Mouse (Mus musculus): ENCODE measurements around the gene Armc3. TPM values are rescaled to one million over a fixed set of nuclear protein-coding genes. Genes with fewer than 3 reads are reported as not detected.
"Not testable (repeated sequence)": the region's sequence is repeated elsewhere in the genome, so short reads cannot be mapped to it uniquely, and the experiment has no call there.

Armc3 gene
- total RNA-seq, 2 experiments from 2014 or later, result 0.35 to 0.79 TPM

- no peak for DNase-seq (ENCODE audit: low spot score in 2 of 2)
Measured at GRCm38 (mm10) chr2:19270709-19271120, 71.6 kb downstream of the Armc3 start.

- no peak for DNase-seq (ENCODE audit: low spot score in 2 of 2)
Measured at GRCm38 (mm10) chr2:19274583-19274982, 75.5 kb downstream of the Armc3 start.

- peak; percentile 86 to 90 for DNase-seq (ENCODE audit: low spot score in 2 of 2)
Measured at GRCm38 (mm10) chr2:19275602-19276539, 76.8 kb downstream of the Armc3 start.

GRCm38 (mm10) chr2:19280331-19280730 lies 81.2 kb downstream of the Armc3 start:
- no peak for DNase-seq (ENCODE audit: low spot score in 2 of 2)

GRCm38 (mm10) chr2:19292366-19292765 lies 93.3 kb downstream of the Armc3 start:
- no peak for DNase-seq (ENCODE audit: low spot score in 2 of 2)

- DNase-seq (ENCODE audit: low spot score in 2 of 2), result no peak
Measured at GRCm38 (mm10) chr2:19300345-19301089, 101.4 kb downstream of the Armc3 start.

GRCm38 (mm10) chr2:19301251-19301650 lies 102.1 kb downstream of the Armc3 start:
- no peak for DNase-seq (ENCODE audit: low spot score in 2 of 2)

- DNase-seq (ENCODE audit: low spot score in 2 of 2), result not testable (repeated sequence)
Measured at GRCm38 (mm10) chr2:19303087-19303486, 104.0 kb downstream of the Armc3 start.

- DNase-seq (ENCODE audit: low spot score in 2 of 2), result no peak
Measured at GRCm38 (mm10) chr2:19310498-19310897, 111.4 kb downstream of the Armc3 start.

- DNase-seq (ENCODE audit: low spot score in 2 of 2), result no peak
Measured at GRCm38 (mm10) chr2:19316056-19316455, 117.0 kb downstream of the Armc3 start.

GRCm38 (mm10) chr2:19316691-19317090 lies 117.6 kb downstream of the Armc3 start:
- DNase-seq (ENCODE audit: low spot score in 2 of 2), result no peak

GRCm38 (mm10) chr2:19317151-19317812 lies 118.2 kb downstream of the Armc3 start:
- not testable (repeated sequence) for DNase-seq (ENCODE audit: low spot score in 2 of 2)

GRCm38 (mm10) chr2:19318499-19318898 lies 119.4 kb downstream of the Armc3 start:
- no peak for DNase-seq (ENCODE audit: low spot score in 2 of 2)

- no peak for DNase-seq (ENCODE audit: low spot score in 2 of 2)
Measured at GRCm38 (mm10) chr2:19319284-19319683, 120.2 kb downstream of the Armc3 start.

GRCm38 (mm10) chr2:19322448-19322847 lies 123.3 kb downstream of the Armc3 start:
- no peak for DNase-seq (ENCODE audit: low spot score in 2 of 2)

GRCm38 (mm10) chr2:19326376-19326775 lies 127.3 kb downstream of the Armc3 start:
- no peak for DNase-seq (ENCODE audit: low spot score in 2 of 2)

- no peak for DNase-seq (ENCODE audit: low spot score in 2 of 2)
Measured at GRCm38 (mm10) chr2:19327811-19328210, 128.7 kb downstream of the Armc3 start.

GRCm38 (mm10) chr2:19343901-19344635 lies 145.0 kb downstream of the Armc3 start:
- peak; percentile 53 to 68 for DNase-seq (ENCODE audit: low spot score in 2 of 2)

GRCm38 (mm10) chr2:19344636-19345413 lies 145.7 kb downstream of the Armc3 start:
- peak; percentile 91 to 95 for DNase-seq (ENCODE audit: low spot score in 2 of 2)

- DNase-seq (ENCODE audit: low spot score in 2 of 2), result no peak
Measured at GRCm38 (mm10) chr2:19345414-19345964, 146.4 kb downstream of the Armc3 start.
